Mouse (Mus musculus) testis, adult 2 months (tissue): ENCODE results near the gene Hoxc4.

Experiments
- CTCF ChIP-seq: fragments of 200-500 bp; IDR thresholded peaks from 2 replicates; pipeline ENCODE4 v1.5.1; 2012; ENCODE audit warnings: low read depth, mild to moderate bottlenecking, inconsistent platforms, low read length, moderate library complexity; ENCODE audit not compliant: control insufficient read depth, insufficient read depth, insufficient replicate concordance
- POLR2A ChIP-seq: fragments of 200-500 bp; IDR thresholded peaks from 2 replicates; pipeline ENCODE4 v1.6.1; 2012; ENCODE audit warnings: low read depth, mild to moderate bottlenecking, inconsistent platforms, low read length, moderate library complexity; ENCODE audit not compliant: control insufficient read depth

DNA sequence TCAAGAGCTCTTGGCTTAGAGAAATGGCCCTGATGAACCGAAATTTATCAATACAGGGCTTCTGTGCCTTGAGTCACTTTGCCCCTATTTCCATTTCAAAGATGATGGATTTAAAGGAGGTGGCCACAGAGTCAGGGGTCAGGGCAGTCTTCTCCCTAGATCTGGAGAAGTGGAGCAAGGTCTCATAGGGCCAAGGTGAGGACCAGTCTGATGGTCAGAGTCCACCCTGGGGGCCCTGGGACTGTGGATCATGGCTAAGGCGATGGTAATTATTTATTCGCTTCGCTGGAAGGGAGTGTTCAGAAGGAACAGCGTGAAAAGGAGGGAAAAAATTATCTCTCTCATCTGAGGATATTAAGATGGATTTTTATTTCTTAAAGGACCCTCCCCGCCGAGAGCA is 43.7 kb upstream of the Hoxc4 start:
- TF ChIP-seq POLR2A (no peak), CTCF (no peak)
